Comparison of ENCODE assay signal across 8 mouse cellular contexts in genomic region chr7:66688721-66689120, GRCm38 (mm10). TPM values are rescaled to one million over a fixed set of nuclear protein-coding genes. Genes with fewer than 3 reads are reported as not detected.
DNase-seq lines count a peak whose midpoint lies in the region; ATAC-seq lines count a peak whose summit lies in the region.

No protein-coding gene starts in this region.

- H3K9me3 ChIP-seq in lung, embryonic 15.5 days, result no peaks in the 10 kb centered on the region
- H3K9me3 ChIP-seq in embryonic facial prominence, embryonic 11.5 days (replicated peaks; ENCODE audit: control insufficient read depth, low read length), result no peaks in the 10 kb centered on the region
- H3K9me3 ChIP-seq in hindbrain, embryonic 11.5 days (ENCODE audit: control insufficient read depth, low read length), result no peaks in the 10 kb centered on the region
- H3K9me3 ChIP-seq in midbrain, embryonic 10.5 days (replicated peaks), result no peaks in the 10 kb centered on the region

- H3K4me3 ChIP-seq in lung, embryonic 15.5 days, result peak overlapping the region; percentile 79
- peak overlapping the region; percentile 78 for H3K4me3 ChIP-seq in embryonic facial prominence, embryonic 11.5 days (ENCODE audit: low read depth, low read length)
- peak overlapping the region; percentile 79 for H3K4me3 ChIP-seq in hindbrain, embryonic 11.5 days (ENCODE audit: low read depth, low read length)
- H3K4me3 ChIP-seq in midbrain, embryonic 10.5 days, result peak overlapping the region; percentile 89

- H3K4me1 ChIP-seq in lung, embryonic 15.5 days, result peaks cover 15% of the 10 kb centered on the region
- H3K4me1 ChIP-seq in embryonic facial prominence, embryonic 11.5 days (ENCODE audit: control insufficient read depth, insufficient read depth, low read length), result no peaks in the 10 kb centered on the region
- H3K4me1 ChIP-seq in hindbrain, embryonic 11.5 days (replicated peaks; ENCODE audit: control insufficient read depth, insufficient read depth, low read length), result no peaks in the 10 kb centered on the region
- peaks cover 23% of the 10 kb centered on the region for H3K4me1 ChIP-seq in midbrain, embryonic 10.5 days

- DNase-seq in lung, postnatal 36 days, result no peak
- DNase-seq in embryonic facial prominence, embryonic 11.5 days (ENCODE audit: low spot score), result no peak
- no peak for DNase-seq in hindbrain, embryonic 11.5 days (ENCODE audit: low spot score)
- no peak for DNase-seq in midbrain, embryonic 10.5 days (ENCODE audit: low spot score)
- no peak for DNase-seq in thymus, postnatal 14 days
- DNase-seq in left cerebral cortex, postnatal 36 days (ENCODE audit: low spot score in 2 of 2), result no peak

- intact Hi-C loops in left cerebral cortex, postnatal 36 days (cut with DNase I), result no loop called here

- peak overlapping the region; percentile 78 for H3K9ac ChIP-seq in lung, embryonic 15.5 days
- peak overlapping the region; percentile 78 for H3K9ac ChIP-seq in embryonic facial prominence, embryonic 11.5 days (replicated peaks; ENCODE audit: low read length)
- peak overlapping the region; percentile 80 for H3K9ac ChIP-seq in hindbrain, embryonic 11.5 days (ENCODE audit: low read depth, low read length)

- H3K27ac ChIP-seq in lung, embryonic 15.5 days, result no peak overlapping the region
- H3K27ac ChIP-seq in embryonic facial prominence, embryonic 11.5 days (replicated peaks; ENCODE audit: low read depth, low read length), result no peak overlapping the region
- H3K27ac ChIP-seq in hindbrain, embryonic 11.5 days (ENCODE audit: low read depth, low read length), result no peak overlapping the region
- peak overlapping the region; percentile 93 for H3K27ac ChIP-seq in midbrain, embryonic 10.5 days (replicated peaks)

- WGBS in lung, embryonic 15.5 days, result 3% methylated on average over 5 of the region's 5 CpGs
- WGBS in embryonic facial prominence, embryonic 11.5 days, result 3% methylated on average over 5 of the region's 5 CpGs
- 4% methylated on average over 5 of the region's 5 CpGs for WGBS in hindbrain, embryonic 11.5 days
- WGBS in midbrain, embryonic 10.5 days, result 0% methylated on average over 5 of the region's 5 CpGs

- peaks cover 6% of the 10 kb centered on the region; the same call in 1 of the 2 replicates for H3K36me3 ChIP-seq in lung, embryonic 15.5 days
- H3K36me3 ChIP-seq in embryonic facial prominence, embryonic 11.5 days (replicated peaks; ENCODE audit: control insufficient read depth, insufficient read depth, low read depth, low read length), result no peaks in the 10 kb centered on the region
- no peaks in the 10 kb centered on the region for H3K36me3 ChIP-seq in hindbrain, embryonic 11.5 days (ENCODE audit: control insufficient read depth, insufficient read depth, low read length)
- peaks cover 13% of the 10 kb centered on the region for H3K36me3 ChIP-seq in midbrain, embryonic 10.5 days

- no peak for ATAC-seq in lung, embryonic 15.5 days (ENCODE audit: borderline replicate concordance, extremely low read depth, low FRiP score, low TSS enrichment)
- ATAC-seq in embryonic facial prominence, embryonic 11.5 days (replicated peaks; ENCODE audit: insufficient number of reproducible peaks, low FRiP score, low TSS enrichment, low read depth), result peak; percentile 3; the same call in 1 of the 2 replicates
- peak; percentile 1 for ATAC-seq in hindbrain, embryonic 11.5 days (ENCODE audit: low FRiP score)
- ATAC-seq in CD4-positive, CD25-positive, alpha-beta regulatory T cell, adult 4 months, result no peak

- H3K4me2 ChIP-seq in lung, embryonic 15.5 days, result peak overlapping the region; percentile 85
- H3K4me2 ChIP-seq in embryonic facial prominence, embryonic 11.5 days (ENCODE audit: low read depth, low read length), result peak overlapping the region; percentile 82
- H3K4me2 ChIP-seq in hindbrain, embryonic 11.5 days (replicated peaks; ENCODE audit: low read depth, low read length), result peak overlapping the region; percentile 89

- no peaks in the 10 kb centered on the region for H3K27me3 ChIP-seq in lung, embryonic 15.5 days
- H3K27me3 ChIP-seq in embryonic facial prominence, embryonic 11.5 days (ENCODE audit: control insufficient read depth, insufficient read depth, low read length), result no peaks in the 10 kb centered on the region
- no peaks in the 10 kb centered on the region for H3K27me3 ChIP-seq in hindbrain, embryonic 11.5 days (ENCODE audit: control insufficient read depth, insufficient read depth, low read length)
- no peaks in the 10 kb centered on the region for H3K27me3 ChIP-seq in midbrain, embryonic 10.5 days (ENCODE audit: low read depth, poor library complexity, severe bottlenecking)

RNA-seq across cellular contexts. Expression of gene Asb7, which starts 0.7 kb away (rescaled TPM):
- polyA plus RNA-seq in lung, embryonic 15.5 days (2015; fragmentation: Nextera tagmentation; extraction: Ambion mirVana), result 15.4 and 15.8 TPM in 2 replicates
- polyA plus RNA-seq in embryonic facial prominence, embryonic 11.5 days (2014; fragmentation: Nextera tagmentation; extraction: Ambion mirVana), result 14.3 and 17.1 TPM in 2 replicates
- 15.9 and 17.1 TPM in 2 replicates for polyA plus RNA-seq in hindbrain, embryonic 11.5 days (2014; fragmentation: Nextera tagmentation; extraction: Ambion mirVana)
- polyA plus RNA-seq in midbrain, embryonic 10.5 days (2016; fragmentation: Nextera tagmentation; extraction: Ambion mirVana), result 15.9 and 18.5 TPM in 2 replicates
- 10 to 100 TPM; 19.6 to 19.7 TPM for total RNA-seq in left cerebral cortex, postnatal 36 days (2021)
- polyA plus RNA-seq in CD4-positive, CD25-positive, alpha-beta regulatory T cell, adult 4 months (2017; shearing (Covaris generic)), result 1 to 10 TPM; 6.8 to 9.3 TPM

RNA-seq across cellular contexts. Expression of gene Lins1, which starts 1.0 kb away (rescaled TPM):
- 16.1 and 17.3 TPM in 2 replicates for polyA plus RNA-seq in lung, embryonic 15.5 days (2015; fragmentation: Nextera tagmentation; extraction: Ambion mirVana)
- 26.9 and 29.6 TPM in 2 replicates for polyA plus RNA-seq in embryonic facial prominence, embryonic 11.5 days (2014; fragmentation: Nextera tagmentation; extraction: Ambion mirVana)
- polyA plus RNA-seq in hindbrain, embryonic 11.5 days (2014; fragmentation: Nextera tagmentation; extraction: Ambion mirVana), result 25.4 and 25.6 TPM in 2 replicates
- polyA plus RNA-seq in midbrain, embryonic 10.5 days (2016; fragmentation: Nextera tagmentation; extraction: Ambion mirVana), result 18.3 and 24.2 TPM in 2 replicates
- total RNA-seq in left cerebral cortex, postnatal 36 days (2021), result 1 to 10 TPM; 7.8 to 8.4 TPM
- polyA plus RNA-seq in CD4-positive, CD25-positive, alpha-beta regulatory T cell, adult 4 months (2017; shearing (Covaris generic)), result 1 to 10 TPM; 8.2 TPM

RNA-seq across cellular contexts. Expression of gene Cers3, which starts 54.6 kb away (rescaled TPM):
- 5.5 and 5.6 TPM in 2 replicates for polyA plus RNA-seq in lung, embryonic 15.5 days (2015; fragmentation: Nextera tagmentation; extraction: Ambion mirVana)
- 1.8 and 3.3 TPM in 2 replicates for polyA plus RNA-seq in embryonic facial prominence, embryonic 11.5 days (2014; fragmentation: Nextera tagmentation; extraction: Ambion mirVana)
- 1.5 and 1.6 TPM in 2 replicates for polyA plus RNA-seq in hindbrain, embryonic 11.5 days (2014; fragmentation: Nextera tagmentation; extraction: Ambion mirVana)
- polyA plus RNA-seq in midbrain, embryonic 10.5 days (2016; fragmentation: Nextera tagmentation; extraction: Ambion mirVana), result 0.69 and 0.88 TPM in 2 replicates
- total RNA-seq in left cerebral cortex, postnatal 36 days (2021), result under 1 TPM; 0.22 to 0.68 TPM
- polyA plus RNA-seq in CD4-positive, CD25-positive, alpha-beta regulatory T cell, adult 4 months (2017; shearing (Covaris generic)), result not detected

Comparison
In these comparisons a context has a peak if more than half of its experiments do, and no peak if none do; other contexts are left out.
1. ATAC-seq: peak in embryonic facial prominence, embryonic 11.5 days (single experiment) and hindbrain, embryonic 11.5 days (single experiment); none in lung, embryonic 15.5 days (single experiment) and CD4-positive, CD25-positive, alpha-beta regulatory T cell, adult 4 months (single experiment).
2. Peak in every context shown above with its lines, with median percentiles within 50 percentile points of each other: H3K4me2 ChIP-seq, H3K4me3 ChIP-seq and H3K9ac ChIP-seq.